Mouse (Mus musculus) spleen, adult 12 weeks (tissue): Measurements from ENCODE around the gene Lif.

ENCODE experiments used
- DNase-seq: peaks from one replicate; pipeline ENCODE4 v3.0.0; 2022; ENCODE audit warnings: low spot score

Gene Lif

GRCm38 (mm10) chr11:4262847-4263246 lies 5.5 kb downstream of the Lif start:
- no peak for DNase-seq

DNA sequence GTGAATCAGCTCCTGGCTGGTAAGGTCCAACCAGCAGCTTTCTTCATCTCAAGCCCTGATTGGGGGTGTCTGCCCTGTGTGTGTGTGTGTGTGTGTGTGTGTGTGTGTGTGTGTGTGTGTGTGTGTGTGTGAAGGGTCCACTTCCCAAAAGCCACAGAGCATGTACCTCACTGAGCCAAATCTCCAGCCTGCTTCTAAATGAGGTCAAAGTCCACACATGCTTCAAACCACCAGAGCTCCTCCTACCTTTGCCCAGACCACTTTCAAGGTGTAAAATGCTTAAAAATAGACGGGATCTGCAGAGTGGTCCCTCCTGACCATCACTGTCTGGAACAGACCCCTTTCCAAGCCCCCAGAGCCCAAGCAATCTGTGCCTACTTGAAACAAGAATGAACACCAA lies 5.9 kb downstream of the Lif start:
- DNase-seq, result no peak

GRCm38 (mm10) chr11:4264066-4264465 lies 6.7 kb downstream of the Lif start:
- DNase-seq, result no peak

DNA sequence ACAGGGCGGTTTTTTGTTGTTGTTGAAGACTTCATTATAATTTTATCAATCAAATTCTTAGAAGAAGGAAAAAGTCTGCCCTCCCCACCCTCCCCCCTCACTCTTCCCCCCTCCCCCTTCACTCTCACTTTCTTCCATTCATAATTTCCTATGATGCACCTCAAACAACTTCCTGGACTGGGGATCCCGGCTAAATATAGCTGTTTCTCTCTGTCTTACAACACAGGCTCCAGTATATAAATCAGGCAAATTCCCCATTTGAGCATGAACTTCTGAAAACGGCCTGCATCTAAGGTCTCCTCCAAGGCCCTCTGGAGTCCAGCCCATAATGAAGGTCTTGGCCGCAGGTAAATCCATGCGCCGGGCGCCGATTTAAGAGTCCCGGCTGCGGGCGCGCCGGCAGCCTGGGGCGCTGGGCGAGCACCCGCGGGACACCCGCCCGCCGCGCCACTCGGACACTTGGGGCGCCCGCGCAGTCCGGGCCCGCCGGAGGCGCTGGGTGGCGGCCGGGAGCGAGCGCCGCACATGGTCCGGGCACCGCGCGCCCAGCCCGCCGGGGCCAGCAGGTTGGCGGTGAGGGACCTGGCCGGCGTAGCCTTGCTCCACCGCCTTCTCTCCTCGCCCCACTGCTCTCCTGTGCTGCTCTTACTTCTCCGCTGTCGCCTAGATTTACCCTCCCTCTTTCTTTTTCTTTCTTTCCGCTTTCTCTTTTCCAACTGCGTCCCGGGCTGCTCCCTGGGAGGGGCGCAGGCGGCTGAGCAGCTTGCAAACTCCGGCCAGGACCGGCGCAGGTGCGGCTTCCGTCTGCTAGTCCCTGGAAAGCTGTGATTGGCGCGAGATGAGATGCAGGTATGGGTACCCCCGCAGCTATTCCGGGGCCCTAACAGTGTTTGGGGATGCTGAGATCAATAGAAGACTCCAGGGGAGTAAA lies 9.2 kb downstream of the Lif start:
- no peak for DNase-seq

DNA sequence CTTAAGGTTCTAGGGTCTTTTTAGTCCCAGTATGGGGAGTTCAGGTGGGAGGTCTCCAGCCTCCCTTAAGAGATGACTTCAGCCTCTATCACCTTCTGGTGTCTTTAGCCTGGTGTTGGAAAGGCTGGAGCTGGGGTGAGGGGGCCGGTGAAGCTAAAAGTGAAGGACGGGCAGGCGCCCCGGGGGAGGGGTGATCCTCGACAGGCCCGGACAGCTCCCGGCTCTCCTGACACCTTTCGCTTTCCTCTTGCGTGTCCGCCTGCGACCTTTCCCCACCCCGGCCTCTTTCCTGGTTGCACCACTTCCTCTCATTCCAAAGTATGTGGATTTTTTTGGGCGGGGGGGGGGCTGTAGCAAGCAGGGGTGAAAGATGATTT lies 9.8 kb downstream of the Lif start:
- no peak for DNase-seq

DNA sequence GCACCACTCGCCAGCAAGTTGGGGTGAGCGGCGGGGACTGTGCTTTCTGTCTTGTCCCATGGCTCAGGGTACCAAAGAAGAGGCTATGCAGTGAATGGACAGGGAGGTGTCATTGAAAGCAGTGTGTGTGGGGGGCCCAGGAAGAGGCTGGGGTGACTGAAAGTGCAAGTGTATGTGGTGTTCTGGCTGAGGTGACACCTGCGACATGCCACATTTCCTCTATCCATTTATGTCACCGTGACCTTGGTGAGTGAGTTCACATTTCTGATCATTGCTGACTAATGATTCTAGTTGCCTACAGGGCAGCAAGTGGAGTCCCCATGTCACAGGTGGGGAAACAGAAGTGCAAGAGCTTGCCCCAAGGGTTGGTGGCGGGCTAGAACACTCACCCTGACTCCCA lies 11.1 kb downstream of the Lif start:
- DNase-seq, result no peak

- DNase-seq, result no peak
These were observed 13.5 kb downstream of the Lif start for GRCm38 (mm10) chr11:4270744-4271459.

GRCm38 (mm10) chr11:4271544-4271943 lies 14.2 kb downstream of the Lif start:
- no peak for DNase-seq

DNA sequence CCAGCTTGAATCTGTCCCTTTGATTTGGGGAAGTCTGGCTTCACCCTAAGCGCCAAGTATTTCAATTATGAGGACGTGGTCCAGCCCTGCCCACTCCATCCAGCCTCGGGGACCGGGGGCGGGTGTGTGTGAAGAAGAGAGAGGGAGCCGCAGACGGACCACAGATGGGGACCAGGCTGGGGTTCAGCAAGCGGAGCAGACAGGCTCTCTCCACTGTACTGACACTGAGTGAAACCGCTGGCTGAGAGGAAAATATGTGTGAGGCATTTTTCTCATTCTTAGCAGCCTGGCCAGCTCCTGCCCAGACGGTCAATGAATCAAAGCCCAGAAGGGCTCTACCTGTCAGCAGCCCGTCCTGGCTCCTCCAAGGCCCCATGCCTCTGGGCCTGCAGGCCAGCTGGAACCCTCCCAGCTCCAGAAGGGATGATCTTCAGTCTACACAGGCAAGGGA lies 19.1 kb downstream of the Lif start:
- DNase-seq, result no peak

DNA sequence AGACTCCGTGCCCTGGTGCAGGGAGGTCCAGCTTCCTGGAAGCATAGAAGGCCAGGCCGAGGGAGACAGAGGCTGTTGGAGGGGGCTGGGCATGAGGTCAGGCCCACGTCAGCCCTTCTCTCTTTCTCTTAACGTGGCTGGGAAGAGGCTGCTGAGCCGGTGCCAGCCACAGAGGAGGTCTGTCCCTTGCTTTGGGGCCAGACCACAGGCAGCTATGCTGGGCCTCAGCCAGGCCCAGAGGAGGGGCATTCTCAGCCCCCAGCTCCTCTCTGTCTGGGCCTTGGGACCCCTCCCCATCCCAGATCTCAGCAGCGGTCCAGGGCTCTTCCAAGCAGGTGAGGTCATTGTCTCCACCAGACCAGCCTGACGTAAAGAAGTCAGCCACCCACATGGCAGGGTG lies 22.6 kb downstream of the Lif start:
- DNase-seq, result no peak

DNA sequence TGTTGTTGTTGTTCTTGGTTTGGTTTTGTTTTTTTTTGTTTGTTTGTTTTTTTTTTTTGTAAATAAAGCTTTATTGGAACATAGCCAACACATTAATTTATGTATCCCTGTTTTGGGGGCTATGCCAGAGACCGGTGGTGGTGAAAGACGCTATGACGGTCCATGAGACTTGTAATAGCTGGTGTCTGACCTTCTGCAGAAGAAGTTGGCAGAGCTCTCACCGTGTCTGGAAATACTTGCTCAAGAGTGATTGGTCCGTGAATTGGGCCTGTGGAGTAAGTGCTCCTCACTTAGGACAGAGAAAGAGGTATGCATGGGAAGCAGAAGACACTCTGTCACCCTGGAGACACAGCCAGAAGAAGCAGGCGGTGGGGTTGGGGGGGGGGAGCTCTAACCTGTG lies 24.5 kb downstream of the Lif start:
- no peak for DNase-seq

- DNase-seq, result no peak
These were observed 26.3 kb downstream of the Lif start for GRCm38 (mm10) chr11:4283627-4284026.

DNA sequence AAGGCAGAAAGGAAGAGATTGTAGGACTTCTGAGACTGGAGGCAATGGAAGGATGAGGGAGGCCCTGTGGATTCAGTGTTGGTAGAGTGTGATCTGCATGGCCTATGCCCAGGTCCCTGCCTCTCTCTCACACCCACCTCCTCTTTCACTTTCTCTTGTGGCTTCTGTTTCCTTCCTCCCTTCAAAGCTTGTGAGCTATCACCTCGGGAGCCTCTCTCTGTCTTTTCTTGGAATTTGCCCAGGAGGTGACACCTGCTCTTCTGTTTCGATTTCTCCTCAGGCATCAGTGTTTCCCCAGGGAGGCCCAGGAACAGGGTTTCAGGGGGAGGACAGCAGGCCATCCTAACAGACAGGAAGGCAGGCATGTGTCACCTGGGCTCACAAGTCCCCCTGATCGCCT lies 31.9 kb downstream of the Lif start:
- no peak for DNase-seq

GRCm38 (mm10) chr11:4291639-4292038 lies 34.3 kb downstream of the Lif start:
- DNase-seq, result no peak

DNA sequence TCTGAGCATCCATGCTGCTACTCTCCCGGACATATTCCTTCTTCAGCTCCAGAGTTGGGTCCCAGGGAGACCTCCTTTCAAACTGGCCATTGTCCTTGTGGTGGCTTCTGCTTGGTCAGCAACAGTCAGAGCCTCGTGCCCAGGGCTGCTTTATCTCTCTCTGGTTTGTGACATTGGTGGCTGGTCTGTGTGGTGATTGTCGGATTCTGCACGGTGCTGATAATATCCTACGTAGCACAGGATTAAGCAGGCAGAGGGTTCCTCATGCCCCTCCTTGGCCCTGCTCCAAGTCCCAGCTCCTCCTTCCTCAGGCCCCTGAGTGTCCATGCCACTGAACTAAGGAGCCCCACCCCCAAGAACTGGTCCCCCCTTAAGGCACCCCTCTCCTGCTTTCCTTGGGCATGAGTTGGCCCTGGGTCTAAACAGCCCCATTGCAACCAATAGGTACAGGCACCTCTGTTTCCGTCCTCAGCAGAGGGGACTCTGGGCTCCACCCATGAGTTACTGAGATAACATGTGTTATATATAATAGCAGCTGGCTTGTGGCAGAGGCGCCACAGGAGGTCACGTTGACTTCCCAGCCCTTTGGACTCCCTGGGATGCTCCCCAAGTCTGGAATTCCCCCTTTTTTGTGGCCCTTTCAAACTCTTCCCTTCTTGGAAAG lies 35.0 kb downstream of the Lif start:
- DNase-seq, result no peak

GRCm38 (mm10) chr11:4292888-4293247 lies 35.5 kb downstream of the Lif start:
- no peak for DNase-seq

- no peak for DNase-seq
These were observed 36.1 kb downstream of the Lif start for GRCm38 (mm10) chr11:4293481-4293880.

DNA sequence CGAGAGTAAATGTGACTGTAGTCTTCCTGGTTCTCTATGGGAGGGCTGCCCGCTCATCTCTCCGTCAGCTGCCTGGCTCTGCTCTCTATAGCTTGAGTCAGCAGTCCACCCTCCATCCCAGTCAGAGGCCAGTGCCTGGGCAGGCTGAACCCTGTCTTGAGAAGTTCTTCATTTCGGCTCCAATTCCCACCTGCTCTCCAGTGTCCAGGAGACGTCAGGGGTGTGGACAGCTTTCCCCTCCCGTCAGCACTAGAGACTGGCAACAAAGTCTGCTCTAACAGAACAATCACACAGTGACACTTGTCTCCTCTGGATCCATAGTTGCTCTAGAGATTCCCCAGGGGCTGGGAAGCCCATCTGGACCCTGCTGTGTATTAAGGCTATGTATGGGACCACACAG lies 36.7 kb downstream of the Lif start:
- no peak for DNase-seq

DNA sequence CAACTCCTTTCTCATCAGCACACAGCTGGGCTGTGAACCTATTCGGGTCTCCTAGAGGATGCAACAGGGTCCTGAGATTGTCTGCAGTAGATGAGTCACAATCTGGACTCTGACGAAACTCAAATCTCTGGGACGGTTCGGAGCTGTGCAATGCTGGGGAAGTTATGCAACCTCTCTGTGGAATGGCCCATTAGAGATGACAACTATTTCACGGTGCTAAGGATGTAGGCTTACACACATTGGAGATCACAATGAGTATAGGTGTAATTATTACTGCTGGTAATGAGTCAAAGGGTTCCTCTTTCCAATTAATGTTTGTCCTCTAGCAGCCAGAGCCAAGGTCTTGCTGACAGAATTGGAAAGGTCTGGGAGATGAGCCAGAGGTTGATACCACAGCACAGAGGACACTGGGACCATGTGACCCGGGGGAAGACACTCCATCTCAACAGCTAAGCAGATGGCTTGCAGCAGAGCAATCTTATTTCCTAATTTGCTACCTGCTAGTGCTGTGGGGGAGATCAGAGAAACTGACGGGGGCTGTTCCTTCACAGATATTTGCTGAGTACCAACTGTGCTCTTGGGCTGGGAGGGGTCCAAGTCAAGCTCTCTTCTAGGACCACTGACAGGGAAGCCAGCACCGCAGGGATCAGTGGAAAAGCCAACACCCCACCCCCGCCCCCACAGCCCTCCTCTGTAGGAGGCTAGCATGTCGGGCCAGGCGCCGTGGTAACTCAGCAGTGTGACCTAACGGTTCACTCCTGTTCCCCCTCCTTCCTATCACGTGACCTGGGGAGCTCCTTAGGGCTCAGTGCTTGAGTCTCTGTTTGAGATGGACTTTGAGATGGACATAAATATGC lies 37.4 kb downstream of the Lif start:
- no peak for DNase-seq

GRCm38 (mm10) chr11:4296610-4297275 lies 39.4 kb downstream of the Lif start:
- DNase-seq, result no peak

DNA sequence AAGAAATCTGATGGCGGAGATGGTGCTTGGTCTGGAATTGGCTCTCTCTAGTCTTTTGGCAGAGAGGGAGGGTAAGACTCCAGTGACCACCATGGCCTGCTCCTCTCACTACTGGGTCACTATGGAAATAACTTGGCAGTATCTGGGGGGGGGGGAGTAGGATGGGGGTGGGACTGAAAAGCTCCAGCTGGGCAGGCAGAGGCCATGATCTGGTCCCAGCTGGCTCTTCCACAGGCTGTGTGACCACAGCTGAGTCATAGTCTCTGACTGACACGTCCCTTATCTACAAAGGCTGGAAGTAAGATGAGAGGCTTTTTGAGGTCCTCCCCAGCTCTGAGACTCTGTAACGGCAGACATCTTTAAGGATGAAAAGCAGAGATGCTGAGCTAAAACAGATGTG lies 40.4 kb downstream of the Lif start:
- DNase-seq, result no peak
